Comparison of ENCODE assay signal across 19 mouse cellular contexts in genomic region chr14:27613766-27614165, GRCm38 (mm10). TPM values are rescaled to one million over a fixed set of nuclear protein-coding genes. Genes with fewer than 3 reads are reported as not detected.
DNase-seq lines count a peak whose midpoint lies in the region; ATAC-seq and TF ChIP-seq lines count a peak whose summit lies in the region.
"Had no signal": no experiment of that assay in that cellular context is flagged by ENCODE, and none has a peak within 500 bp of the region (broad histone marks: within the 10 kb centered on the region; RNA-seq: fewer than 3 reads in every experiment).

No protein-coding gene starts in this region.

- H3K9ac ChIP-seq in embryonic facial prominence, embryonic 11.5 days (replicated peaks; ENCODE audit: low read length), result no peak overlapping the region
- H3K9ac ChIP-seq: hindbrain, embryonic 15.5 days; neural tube, embryonic 15.5 days had no signal

- H3K27me3 ChIP-seq in embryonic facial prominence, embryonic 11.5 days (ENCODE audit: control insufficient read depth, insufficient read depth, low read length), result no peaks in the 10 kb centered on the region
- H3K27me3 ChIP-seq in embryonic facial prominence, embryonic 10.5 days (replicated peaks; ENCODE audit: low read depth, poor library complexity, severe bottlenecking), result no peaks in the 10 kb centered on the region
- H3K27me3 ChIP-seq: hindbrain, embryonic 15.5 days; neural tube, embryonic 15.5 days had no signal

- no peak for ATAC-seq in embryonic facial prominence, embryonic 11.5 days (replicated peaks; ENCODE audit: insufficient number of reproducible peaks, low FRiP score, low TSS enrichment, low read depth)
- ATAC-seq: activated CD4-positive, CD25-positive, alpha-beta regulatory T cell, adult 4 months had no signal

- no peaks in the 10 kb centered on the region for H3K9me3 ChIP-seq in embryonic facial prominence, embryonic 11.5 days (replicated peaks; ENCODE audit: control insufficient read depth, low read length)
- no peaks in the 10 kb centered on the region for H3K9me3 ChIP-seq in embryonic facial prominence, embryonic 10.5 days
- H3K9me3 ChIP-seq: hindbrain, embryonic 15.5 days; midbrain, embryonic 10.5 days; neural tube, embryonic 15.5 days had no signal

- H3K36me3 ChIP-seq in embryonic facial prominence, embryonic 11.5 days (replicated peaks; ENCODE audit: control insufficient read depth, insufficient read depth, low read depth, low read length), result no peaks in the 10 kb centered on the region
- H3K36me3 ChIP-seq in embryonic facial prominence, embryonic 10.5 days (replicated peaks), result no peaks in the 10 kb centered on the region
- H3K36me3 ChIP-seq: hindbrain, embryonic 15.5 days; midbrain, embryonic 10.5 days; neural tube, embryonic 15.5 days had no signal

- H3K4me3 ChIP-seq in embryonic facial prominence, embryonic 11.5 days (ENCODE audit: low read depth, low read length), result no peak overlapping the region
- no peak overlapping the region for H3K4me3 ChIP-seq in embryonic facial prominence, embryonic 10.5 days
- no peak overlapping the region for H3K4me3 ChIP-seq in layer of hippocampus, adult 2 months
- H3K4me3 ChIP-seq: hindbrain, embryonic 15.5 days; midbrain, embryonic 10.5 days; neural tube, embryonic 15.5 days had no signal

- H3K4me2 ChIP-seq in embryonic facial prominence, embryonic 11.5 days (ENCODE audit: low read depth, low read length), result no peak overlapping the region
- H3K4me2 ChIP-seq: heart, embryonic 11.5 days; hindbrain, embryonic 15.5 days; neural tube, embryonic 15.5 days had no signal

- no peaks in the 10 kb centered on the region for H3K4me1 ChIP-seq in embryonic facial prominence, embryonic 11.5 days (ENCODE audit: control insufficient read depth, insufficient read depth, low read length)
- no peaks in the 10 kb centered on the region for H3K4me1 ChIP-seq in embryonic facial prominence, embryonic 10.5 days
- H3K4me1 ChIP-seq: hindbrain, embryonic 15.5 days; midbrain, embryonic 10.5 days; neural tube, embryonic 15.5 days had no signal

- 67% methylated on average over 5 of the region's 5 CpGs for WGBS in embryonic facial prominence, embryonic 11.5 days
- 77% methylated on average over 5 of the region's 5 CpGs for WGBS in embryonic facial prominence, embryonic 10.5 days

- TF ChIP-seq CTCF in layer of hippocampus, adult 2 months (conservative IDR thresholded peaks at IDR 0.05), result no peak

- peak; percentile 6 for DNase-seq in embryonic facial prominence, embryonic 11.5 days (ENCODE audit: low spot score)
- DNase-seq in embryonic facial prominence, embryonic 10.5 days (ENCODE audit: low spot score), result no peak
- no peak for DNase-seq in layer of hippocampus, adult 2 months (ENCODE audit: low spot score in 2 of 2)
- DNase-seq in layer of hippocampus, postnatal 10 days (ENCODE audit: low spot score in 2 of 2), result no peak
- peak; percentile 66 for DNase-seq in kidney, postnatal 10 days
- peak; percentile 53 for DNase-seq in retina, postnatal 1 day
- DNase-seq in embryo, embryonic 9.5 days (ENCODE audit: extremely low spot score), result no peak
- DNase-seq in yolk sac, embryonic 10.5 days (ENCODE audit: low spot score), result no peak
- DNase-seq: adrenal gland, postnatal 10 days; cerebellum, adult 9-10 months; layer of hippocampus, postnatal 36 days; lung, postnatal 10 days; thymus, adult 2 months had no signal

- no peak overlapping the region for H3K27ac ChIP-seq in embryonic facial prominence, embryonic 11.5 days (replicated peaks; ENCODE audit: low read depth, low read length)
- H3K27ac ChIP-seq in embryonic facial prominence, embryonic 10.5 days (replicated peaks), result no peak overlapping the region
- peak overlapping the region; percentile 39; the same call in 1 of the 2 replicates for H3K27ac ChIP-seq in layer of hippocampus, adult 2 months
- H3K27ac ChIP-seq: hindbrain, embryonic 15.5 days; midbrain, embryonic 10.5 days; neural tube, embryonic 15.5 days had no signal

RNA-seq across cellular contexts. Expression of gene Erc2, which starts 8.5 kb away (rescaled TPM):
- polyA plus RNA-seq in embryonic facial prominence, embryonic 11.5 days (2014; fragmentation: Nextera tagmentation; extraction: Ambion mirVana), result 5.2 and 7.3 TPM in 2 replicates
- 6.2 and 7.2 TPM in 2 replicates for polyA plus RNA-seq in embryonic facial prominence, embryonic 10.5 days (2016; fragmentation: Nextera tagmentation; extraction: Ambion mirVana)
- total RNA-seq in layer of hippocampus, adult 2 months (2021), result 100 to 1,000 TPM; 236 to 244 TPM
- total RNA-seq in layer of hippocampus, postnatal 10 days (2021), result 100 to 1,000 TPM; 236 to 251 TPM
- total RNA-seq: hematopoietic stem cell, adult 5-6 weeks had no signal

Comparison
In these comparisons a context has a peak if more than half of its experiments do, and no peak if none do; other contexts are left out.
1. DNase-seq: peak in embryonic facial prominence, embryonic 11.5 days (single experiment), kidney, postnatal 10 days (single experiment) and retina, postnatal 1 day (single experiment); none in embryonic facial prominence, embryonic 10.5 days (single experiment), layer of hippocampus, adult 2 months (0 of 2), layer of hippocampus, postnatal 10 days (0 of 2), embryo, embryonic 9.5 days (single experiment) and yolk sac, embryonic 10.5 days (single experiment).